Mouse (Mus musculus): ENCODE data around the gene A930009A15Rik.

DNA sequence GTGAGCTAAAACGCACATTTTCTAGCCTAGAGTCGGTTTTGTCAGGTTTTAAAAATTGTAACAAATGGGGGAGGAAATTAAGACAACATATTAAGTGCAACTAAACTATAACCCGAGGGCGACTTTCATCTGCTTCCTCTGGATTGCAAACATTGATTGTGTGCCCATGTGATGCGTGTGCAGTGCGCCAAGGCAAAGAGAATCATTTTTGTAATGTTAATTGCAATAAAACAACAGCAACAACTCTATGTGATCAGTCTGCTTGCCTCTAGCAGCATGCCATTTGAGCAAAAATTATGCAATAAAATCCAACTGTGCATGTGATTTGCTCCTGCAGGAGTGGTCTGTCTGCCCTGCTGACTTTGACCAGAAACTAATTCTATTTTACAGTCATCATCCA, 56.9 kb downstream of the A930009A15Rik start:
- TF ChIP-seq CTCF (IDR thresholded peaks at IDR 0.05; ENCODE audit: extremely low read depth, insufficient read length, insufficient replicate concordance, low read depth, low read length) = no peak
- TF ChIP-seq POLR2A (IDR thresholded peaks at IDR 0.05; ENCODE audit: low read depth, low read length) = no peak

Measured in small intestine, adult 2 months (tissue).